Mouse (Mus musculus) MEL (cell line): Measurements from ENCODE around the gene Pnpla2. TPM values are rescaled to one million over a fixed set of nuclear protein-coding genes. Genes with fewer than 3 reads are reported as not detected.

Source experiments
- DNase-seq: peaks from one replicate; pipeline ENCODE4 v3.0.0; 2011; ENCODE audit warnings: low read depth, low spot score
- H3K27ac ChIP-seq: 2 replicates; pipeline ENCODE4 v1.5.1; 2012; ENCODE audit warnings: low read depth, mild to moderate bottlenecking, control low read depth, low read length, moderate library complexity; ENCODE audit not compliant: control insufficient read depth
- H3K27me3 ChIP-seq, 2 experiments: fragments of 150-350 bp in 1 of 2; sonication (generic) in 1 of 2; 2 replicates each; pipeline ENCODE4 v1.6.1; 2012; ENCODE audit warnings: low read length in 2 of 2, mild to moderate bottlenecking in 2 of 2, improper control_type of control experiment in 1 of 2, moderate library complexity in 1 of 2; ENCODE audit not compliant: insufficient read depth in 2 of 2, control insufficient read depth in 1 of 2
- H3K36me3 ChIP-seq, 2 experiments: 2 replicates each; pipeline ENCODE4 v1.6.1; 2012 to 2014; ENCODE audit warnings: low read length in 2 of 2, improper control_type of control experiment in 1 of 2, inconsistent platforms in 1 of 2, mild to moderate bottlenecking in 1 of 2; ENCODE audit not compliant: insufficient read depth in 2 of 2, control insufficient read depth in 1 of 2
- H3K4me1 ChIP-seq, 2 experiments: fragments of 150-350 bp in 1 of 2; sonication (generic) in 1 of 2; 2 replicates each; pipeline ENCODE4 v1.6.1; 2012; ENCODE audit warnings: low read length in 2 of 2, improper control_type of control experiment in 1 of 2, mild to moderate bottlenecking in 1 of 2; ENCODE audit not compliant: insufficient read depth in 2 of 2, control insufficient read depth in 1 of 2
- H3K4me3 ChIP-seq, 2 experiments: fragments of 150-350 bp in 1 of 2; sonication (generic) in 1 of 2; 2 replicates each; pipeline ENCODE4 v1.5.1; 2012; ENCODE audit warnings: low read depth in 2 of 2, low read length in 2 of 2, mild to moderate bottlenecking in 2 of 2, moderate library complexity in 2 of 2, control low read depth in 1 of 2, improper control_type of control experiment in 1 of 2; ENCODE audit not compliant: control insufficient read depth in 1 of 2, insufficient read depth in 1 of 2
- H3K79me2 ChIP-seq: 2 replicates; pipeline ENCODE4 v1.6.1; 2012; ENCODE audit warnings: mild to moderate bottlenecking, low read length, moderate library complexity; ENCODE audit not compliant: control insufficient read depth, poor library complexity, insufficient read depth
- H3K9ac ChIP-seq: 2 replicates; pipeline ENCODE4 v1.6.1; 2012; ENCODE audit warnings: low read depth, mild to moderate bottlenecking, control low read depth, low read length, moderate library complexity; ENCODE audit not compliant: control insufficient read depth, poor library complexity, severe bottlenecking
- H3K9me3 ChIP-seq: fragments of 150-350 bp; sonication (generic); replicated peaks from 2 replicates; pipeline ENCODE4 v1.6.1; 2012; ENCODE audit warnings: mild to moderate bottlenecking, low read length, improper control_type of control experiment, moderate library complexity; ENCODE audit not compliant: insufficient read depth
- BHLHE40 ChIP-seq: IDR thresholded peaks from 2 replicates; pipeline ENCODE4 v1.6.1; 2012; ENCODE audit warnings: low read depth, mild to moderate bottlenecking, inconsistent platforms, low read length, improper control_type of control experiment, borderline replicate concordance
- CHD1 ChIP-seq: IDR thresholded peaks from 2 replicates; pipeline ENCODE4 v1.6.1; 2012; ENCODE audit warnings: low read depth, mild to moderate bottlenecking, inconsistent platforms, low read length, improper control_type of control experiment
- ELF1 ChIP-seq: IDR thresholded peaks from 2 replicates; pipeline ENCODE4 v1.6.1; 2014; ENCODE audit warnings: low read depth, mild to moderate bottlenecking, inconsistent platforms, low read length, improper control_type of control experiment, moderate library complexity
- EP300 ChIP-seq, 2 experiments: IDR thresholded peaks; 2 replicates each; pipeline ENCODE4 v1.6.1; 2011; ENCODE audit warnings: improper control_type of control experiment in 2 of 2, low read length in 2 of 2, low read depth in 1 of 2, mild to moderate bottlenecking in 1 of 2
- ETS1 ChIP-seq: IDR thresholded peaks from 2 replicates; pipeline ENCODE4 v1.6.1; 2012; ENCODE audit warnings: low read depth, mild to moderate bottlenecking, inconsistent platforms, low read length, improper control_type of control experiment, moderate library complexity
- HCFC1 ChIP-seq: IDR thresholded peaks from 2 replicates; pipeline ENCODE4 v1.6.1; 2012; ENCODE audit warnings: low read depth, mild to moderate bottlenecking, inconsistent platforms, low read length, improper control_type of control experiment, moderate library complexity
- MAFK ChIP-seq: IDR thresholded peaks from 2 replicates; pipeline ENCODE4 v1.6.1; 2011; ENCODE audit warnings: low read depth, mild to moderate bottlenecking, low read length, improper control_type of control experiment, borderline replicate concordance
- MAX ChIP-seq: IDR thresholded peaks from 2 replicates; pipeline ENCODE4 v1.6.1; 2011; ENCODE audit warnings: low read length, improper control_type of control experiment
- MAZ ChIP-seq: IDR thresholded peaks from 2 replicates; pipeline ENCODE4 v1.6.1; 2012; ENCODE audit warnings: low read depth, mild to moderate bottlenecking, inconsistent platforms, low read length, improper control_type of control experiment
- MEF2A ChIP-seq: IDR thresholded peaks from 2 replicates; pipeline ENCODE4 v1.6.1; 2014; ENCODE audit warnings: low read depth, mild to moderate bottlenecking, inconsistent platforms, low read length, improper control_type of control experiment; ENCODE audit not compliant: poor library complexity, insufficient replicate concordance, severe bottlenecking; ENCODE audit errors: extremely low read depth
- MXI1 ChIP-seq: IDR thresholded peaks from 2 replicates; pipeline ENCODE4 v1.6.1; 2011; ENCODE audit warnings: mild to moderate bottlenecking, low read depth, low read length, improper control_type of control experiment
- NELFE ChIP-seq: IDR thresholded peaks from 2 replicates; pipeline ENCODE4 v1.6.1; 2011; ENCODE audit warnings: low read depth, low read length, improper control_type of control experiment
- POLR2A ChIP-seq, 2 experiments: IDR thresholded peaks; 2 replicates each; pipeline ENCODE4 v1.6.1; 2011 to 2012; ENCODE audit warnings: low read length in 2 of 2, mild to moderate bottlenecking in 2 of 2, control low read depth in 1 of 2, improper control_type of control experiment in 1 of 2, low read depth in 1 of 2, moderate library complexity in 1 of 2; ENCODE audit not compliant: control insufficient read depth in 1 of 2, insufficient read depth in 1 of 2, poor library complexity in 1 of 2
- SMC3 ChIP-seq: IDR thresholded peaks from 2 replicates; pipeline ENCODE4 v1.6.1; 2011; ENCODE audit warnings: low read depth, low read length, improper control_type of control experiment
- TCF12 ChIP-seq: IDR thresholded peaks from 2 replicates; pipeline ENCODE4 v1.6.1; 2014; ENCODE audit warnings: low read depth, mild to moderate bottlenecking, inconsistent platforms, low read length, improper control_type of control experiment, moderate library complexity
- ZKSCAN1 ChIP-seq: IDR thresholded peaks from 2 replicates; pipeline ENCODE4 v1.6.1; 2012; ENCODE audit warnings: low read depth, mild to moderate bottlenecking, inconsistent platforms, low read length, improper control_type of control experiment, moderate library complexity
- polyA plus RNA-seq, 2 experiments: library from polyadenylated mRNA; stranded (reverse) in 1 of 2; unstranded in 1 of 2; fragments of >175 nt in 1 of 2; fragments of >200 nt in 1 of 2; gene quantifications; 2 replicates each; pipeline versions ENCODE4 v1.2.1 to v1.2.4; 2012; ENCODE audit warnings: low replicate concordance in 2 of 2, low read depth in 1 of 2; ENCODE audit not compliant: insufficient read length in 2 of 2, insufficient read depth in 1 of 2, missing spikeins in 1 of 2
- total RNA-seq: library from RNA; depleted of rRNA; stranded (reverse); fragments of 300-350 nt; gene quantifications from 2 replicates; pipeline ENCODE4 v1.2.3, GENCODE M21; 2012

The Pnpla2 gene
- total and polyA plus RNA-seq, 3 experiments = 8.3 to 38.6 TPM; not detected in 1

DNA sequence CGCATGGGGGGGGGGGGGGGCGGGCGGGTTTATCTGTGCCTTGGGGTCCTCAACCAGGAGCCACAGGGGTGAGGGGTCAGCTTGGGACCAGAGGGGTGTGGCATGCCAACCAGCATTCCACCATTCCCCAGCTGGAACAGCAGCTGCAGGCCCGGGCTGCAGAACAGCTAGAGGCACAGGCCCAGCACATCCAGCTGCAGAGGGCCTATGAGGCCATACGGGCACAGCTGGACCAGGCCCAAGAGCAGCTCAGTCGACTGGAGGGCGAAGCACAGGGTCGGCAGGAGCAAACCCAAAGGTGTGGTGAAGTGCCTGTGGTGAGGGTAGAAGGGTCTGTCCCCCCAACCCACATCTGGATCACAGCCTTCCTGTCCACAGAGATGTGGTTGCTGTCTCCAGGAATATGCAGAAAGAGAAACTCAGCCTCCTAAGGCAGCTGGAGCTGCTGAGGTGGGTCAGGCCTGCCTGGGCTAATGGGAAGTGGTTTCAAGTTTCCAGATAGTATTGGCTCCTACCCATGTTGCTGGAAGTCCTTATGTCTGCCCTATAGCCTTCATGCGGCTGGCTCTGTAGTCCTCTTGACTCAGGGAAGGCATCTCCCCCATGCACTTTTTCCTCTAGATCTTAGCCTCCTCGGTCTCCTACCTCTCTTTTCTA lies 10.5 kb downstream of the Pnpla2 start:
- H3K79me2 ChIP-seq = peaks cover 9% of the 10 kb centered on the region
- TF ChIP-seq MXI1 (no peak), EP300 (IDR thresholded peaks at IDR 0.05; ENCODE audit: low read depth in 1 of 2, low read length in 2 of 2) (peak in 1 of 2 experiments; percentile 25; a peak in 1 of 4 replicates), CHD1 (no peak), MAZ (no peak)
- TF ChIP-seq, all 39 proteins: peak for 1
- no peaks in the 10 kb centered on the region for H3K27me3 ChIP-seq
- H3K4me3 ChIP-seq = 0 out of 4 replicates have a peak overlapping the region, but pooled peaks of 1 of the 2 experiments have one; percentile 13
- no peak overlapping the region for H3K27ac ChIP-seq
- no peak overlapping the region for H3K9ac ChIP-seq
- peak; percentile 68 for DNase-seq
- peaks cover 0 to 9% of the 10 kb centered on the region in 2 experiments; a peak in 2 of 4 replicates for H3K36me3 ChIP-seq
- H3K4me1 ChIP-seq = peaks cover 5 to 25% of the 10 kb centered on the region in 2 experiments
- no peaks in the 10 kb centered on the region for H3K9me3 ChIP-seq

DNA sequence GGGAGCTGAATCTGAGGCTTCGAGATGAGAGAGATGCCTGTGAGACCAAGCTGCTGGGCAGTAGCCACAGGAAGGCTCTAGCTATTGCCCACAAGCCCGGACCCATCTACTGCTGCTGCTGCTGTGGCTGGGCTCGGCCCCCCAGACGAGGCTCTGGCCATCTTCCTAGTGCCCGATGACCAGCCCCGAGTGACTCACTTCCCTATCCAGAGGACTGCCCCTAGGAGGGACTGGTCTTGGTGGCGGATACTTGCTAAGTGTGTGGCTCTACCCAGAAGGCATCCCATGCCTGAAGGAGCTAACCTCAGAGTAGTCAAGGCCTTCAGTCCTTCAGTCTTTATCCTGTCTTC lies 11.0 kb downstream of the Pnpla2 start:
- Histone ChIP-seq H3K9ac (no peak overlapping the region), H3K4me1 (peaks cover 5 to 25% of the 10 kb centered on the region in 2 experiments), H3K4me3 (no peak overlapping the region), H3K9me3 (no peaks in the 10 kb centered on the region), H3K27ac (no peak overlapping the region), H3K27me3 (no peaks in the 10 kb centered on the region), H3K79me2 (peaks cover 9% of the 10 kb centered on the region), H3K36me3 (peaks cover 0 to 9% of the 10 kb centered on the region in 2 experiments; a peak in 2 of 4 replicates)
- TF ChIP-seq TCF12 (no peak), NELFE (no peak), SMC3 (no peak), BHLHE40 (no peak), MAFK (no peak), ETS1 (no peak)
- no peak for DNase-seq

DNA sequence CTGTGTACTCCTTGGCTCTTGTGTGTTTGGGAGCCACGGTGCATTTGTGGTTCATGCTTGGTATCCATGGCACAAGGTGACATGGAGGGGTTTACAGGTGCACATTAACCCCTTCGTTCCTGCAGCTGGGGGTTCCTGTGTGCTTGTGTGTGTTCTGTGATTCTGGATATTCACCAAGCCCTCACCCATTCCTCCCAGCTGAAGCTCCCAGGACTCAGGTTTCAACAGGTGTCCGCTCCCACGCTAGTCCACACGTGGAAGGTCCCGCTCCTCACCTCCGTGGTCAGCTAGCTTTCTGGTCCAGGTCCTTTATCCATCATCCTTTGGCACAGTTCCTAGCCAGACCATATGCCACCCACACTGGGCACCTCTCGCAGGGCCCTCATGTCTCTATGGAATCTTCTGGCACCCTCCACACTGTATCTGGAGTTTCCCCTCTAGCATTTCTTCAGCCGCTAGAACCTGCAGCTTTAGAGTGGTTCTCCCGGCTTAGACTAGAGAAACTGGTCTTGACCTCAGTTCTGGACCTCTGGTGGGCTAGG lies 11.7 kb downstream of the Pnpla2 start:
- Histone ChIP-seq H3K9ac (peak overlapping the region; percentile 69), H3K27ac (peak overlapping the region; percentile 46), H3K36me3 (peaks cover 0 to 9% of the 10 kb centered on the region in 2 experiments; a peak in 2 of 4 replicates), H3K79me2 (peaks cover 11% of the 10 kb centered on the region), H3K27me3 (no peaks in the 10 kb centered on the region), H3K9me3 (no peaks in the 10 kb centered on the region), H3K4me1 (peaks cover 5 to 25% of the 10 kb centered on the region in 2 experiments), H3K4me3 (peak overlapping the region; percentile 87 to 97)
- TF ChIP-seq SMC3 (no peak), POLR2A (IDR thresholded peaks at IDR 0.05; ENCODE audit: control insufficient read depth in 1 of 2, insufficient read depth in 1 of 2, low read depth in 1 of 2, low read length in 2 of 2, poor library complexity in 1 of 2) (no peak), MEF2A (no peak), HCFC1 (no peak), ZKSCAN1 (no peak), MAX (no peak), ELF1 (no peak)
- peak; percentile 22 for DNase-seq
